Mouse (Mus musculus): ENCODE data around the gene Bnip3.

The Bnip3 gene

DNA sequence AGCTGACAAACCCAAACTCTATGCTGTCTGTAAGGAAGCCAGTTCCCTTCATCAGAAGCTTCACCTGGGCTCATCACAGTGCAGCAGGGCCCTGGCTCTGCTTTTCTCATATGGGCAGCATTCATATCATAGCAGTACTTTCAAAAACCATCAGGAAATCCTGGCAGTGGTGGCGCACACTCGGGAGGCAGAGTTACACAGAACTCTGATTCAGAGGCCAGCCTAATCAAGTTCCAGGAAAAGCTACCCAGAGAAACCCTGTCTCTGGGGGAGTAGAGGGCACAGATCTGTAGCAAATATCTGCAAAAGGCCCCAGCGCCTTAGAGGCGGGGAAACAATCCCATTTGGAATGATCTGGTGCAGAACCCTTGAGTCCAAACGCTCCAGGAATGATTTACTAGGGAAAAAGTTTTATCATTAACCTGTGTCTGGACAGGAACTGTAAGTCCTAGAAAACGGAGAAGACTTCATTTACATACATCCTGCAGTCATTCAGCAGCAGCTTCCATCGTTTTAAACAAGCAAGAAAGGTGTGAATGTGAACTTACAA, 5.4 kb downstream of the Bnip3 start:
- DNase-seq (ENCODE audit: low spot score), result no peak

DNA sequence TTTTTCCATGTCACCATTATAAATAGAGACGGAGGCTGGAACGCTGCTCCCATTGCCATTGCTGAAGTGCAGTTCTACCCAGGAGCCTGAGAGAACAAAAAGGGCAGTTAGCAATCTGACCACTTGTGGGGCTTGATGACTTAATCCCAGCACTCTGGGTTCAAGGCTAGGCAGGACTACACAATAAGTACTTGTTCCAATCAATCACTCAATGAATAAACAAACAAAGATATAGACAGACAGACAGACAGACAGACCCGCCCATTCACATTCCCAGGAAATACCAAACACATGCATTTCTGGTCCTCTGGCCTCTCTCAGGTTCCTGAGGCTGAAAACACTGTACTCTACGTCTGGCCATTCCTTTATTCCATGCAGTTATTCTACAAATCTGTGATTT, 10.6 kb downstream of the Bnip3 start:
- DNase-seq (ENCODE audit: low spot score), result no peak

DNA sequence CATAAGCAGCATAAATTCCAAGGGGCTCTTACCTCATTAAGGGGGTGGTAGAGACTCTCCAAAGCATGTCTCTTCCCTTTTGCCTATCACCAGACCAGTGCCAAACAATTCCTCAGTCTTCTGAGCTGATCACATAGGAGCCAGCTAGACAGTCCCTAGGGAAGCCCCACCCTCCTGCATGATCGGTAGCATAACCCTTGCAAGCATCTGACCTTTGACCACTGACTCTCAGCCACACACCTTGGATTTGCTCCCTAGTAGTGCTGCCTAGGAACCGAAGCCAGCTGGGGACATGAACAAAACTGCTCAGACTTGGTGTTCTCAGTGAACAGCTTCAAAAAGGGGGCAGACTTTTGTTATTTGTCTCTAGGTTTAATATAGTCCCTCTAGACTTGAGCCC, 11.2 kb downstream of the Bnip3 start:
- DNase-seq (ENCODE audit: low spot score), result no peak

- no peak for DNase-seq (ENCODE audit: low spot score)
Measured at GRCm38 (mm10) chr7:138885365-138886289, 23.7 kb downstream of the Bnip3 start.

DNA sequence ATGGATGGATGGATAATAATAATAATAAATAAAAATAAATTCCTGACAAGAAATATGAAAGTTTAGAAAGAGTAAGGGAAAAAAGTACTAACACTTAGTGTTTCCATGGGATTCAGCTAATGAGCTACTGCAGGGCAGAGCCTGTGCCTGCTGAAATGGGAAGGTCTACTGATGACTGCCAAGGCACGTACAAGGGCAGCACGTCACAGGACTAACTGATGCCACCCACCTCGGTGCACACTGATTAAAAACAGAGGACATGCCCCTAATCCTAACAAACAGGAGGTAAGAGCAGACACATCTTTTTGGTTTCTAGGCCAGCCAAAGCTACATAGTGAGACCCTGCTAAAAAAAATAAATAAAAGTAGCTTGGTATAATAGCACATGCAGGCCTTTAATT, 25.6 kb downstream of the Bnip3 start:
- no peak for DNase-seq (ENCODE audit: low spot score)

GRCm38 (mm10) chr7:138875031-138875430, 34.3 kb downstream of the Bnip3 start:
- DNase-seq (ENCODE audit: low spot score), result no peak

DNA sequence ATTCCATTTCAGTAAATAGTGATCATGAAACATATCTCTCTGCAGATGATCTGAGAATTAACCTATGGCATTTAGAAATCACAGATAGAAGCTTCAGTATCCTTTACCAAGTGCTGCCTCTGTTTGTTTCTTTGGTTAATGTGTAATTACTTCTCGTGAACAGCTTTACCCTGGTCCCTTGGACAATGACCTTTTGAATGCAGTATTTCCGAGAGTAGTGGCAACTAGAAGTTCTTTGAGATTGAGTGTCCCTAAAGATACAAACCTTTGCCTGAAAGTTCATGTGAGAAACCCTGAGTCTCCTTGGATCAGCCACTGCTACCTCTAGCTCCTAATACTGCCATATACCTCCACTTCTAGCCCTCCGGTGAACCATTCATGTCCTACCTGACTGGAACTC, 36.4 kb downstream of the Bnip3 start:
- no peak for DNase-seq (ENCODE audit: low spot score)

DNA sequence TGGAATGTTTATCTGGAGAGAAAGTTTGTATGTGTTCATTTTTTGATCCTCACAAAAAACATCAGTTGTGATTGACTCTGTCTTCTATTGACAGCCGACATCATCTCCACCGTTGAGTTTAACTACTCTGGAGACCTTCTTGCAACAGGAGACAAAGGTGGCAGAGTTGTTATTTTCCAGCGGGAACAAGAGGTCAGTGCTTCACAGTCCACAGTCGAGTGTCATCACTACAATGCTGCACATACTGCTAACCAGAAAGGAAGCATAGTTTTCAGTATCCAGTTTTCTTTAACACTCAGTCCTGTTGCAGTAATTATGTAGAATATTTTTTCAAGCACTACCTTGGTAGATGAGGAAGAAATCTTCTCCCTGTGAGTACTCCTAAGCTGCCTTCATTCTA, 41.0 kb downstream of the Bnip3 start:
- no peak for DNase-seq (ENCODE audit: low spot score)

GRCm38 (mm10) chr7:138867286-138867685, 42.0 kb downstream of the Bnip3 start:
- no peak for DNase-seq (ENCODE audit: low spot score)

DNA sequence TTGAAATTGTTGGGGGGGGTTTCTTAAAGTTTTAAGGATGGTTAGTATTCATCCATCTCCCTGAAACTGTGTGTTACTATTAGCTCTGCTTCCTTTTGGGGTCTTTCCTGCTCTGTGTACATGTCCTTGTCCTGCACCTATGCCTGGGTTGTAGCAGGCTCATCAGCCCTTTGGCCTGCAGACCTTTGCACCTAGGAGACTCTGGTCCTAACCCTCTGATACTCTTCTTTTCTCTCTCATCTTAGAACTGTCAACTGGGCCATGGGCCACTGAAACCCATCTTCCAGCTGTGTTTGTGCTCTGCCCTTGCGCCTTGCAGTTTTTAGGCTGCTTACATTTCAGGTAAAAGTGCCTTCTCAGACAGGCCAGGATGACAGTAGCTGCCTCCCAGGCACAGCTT, 44.5 kb downstream of the Bnip3 start:
- no peak for DNase-seq (ENCODE audit: low spot score)

DNA sequence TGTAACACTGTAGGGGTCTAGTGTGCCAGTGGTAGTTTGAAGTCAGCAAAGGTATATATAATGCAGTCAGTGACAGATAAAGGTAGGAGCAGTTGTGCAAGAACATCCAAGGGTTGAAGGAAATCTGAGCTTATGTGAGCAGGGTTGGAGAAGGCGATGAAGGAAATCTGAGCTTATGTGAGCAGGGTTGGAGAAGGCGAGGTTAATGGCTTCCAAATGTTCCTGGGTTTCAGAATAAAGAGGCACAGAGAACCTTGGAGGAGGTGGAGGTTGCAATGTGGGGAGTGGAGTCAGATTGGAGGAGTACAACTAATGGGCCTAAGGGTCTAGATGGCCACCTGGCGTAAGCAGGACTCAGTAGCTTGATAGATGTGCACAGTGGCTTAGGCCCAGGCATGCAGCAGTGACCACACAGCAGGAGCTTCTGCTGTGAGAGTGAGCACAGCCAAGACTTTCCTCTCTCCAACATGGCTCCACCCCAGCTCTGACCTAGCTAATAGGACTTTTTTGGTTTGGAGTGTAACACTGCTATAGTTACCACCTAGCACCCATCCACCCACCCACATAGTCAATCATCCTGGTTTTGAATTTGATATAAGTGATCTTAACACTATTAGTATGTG, 45.3 kb downstream of the Bnip3 start:
- DNase-seq (ENCODE audit: low spot score), result no peak

DNA sequence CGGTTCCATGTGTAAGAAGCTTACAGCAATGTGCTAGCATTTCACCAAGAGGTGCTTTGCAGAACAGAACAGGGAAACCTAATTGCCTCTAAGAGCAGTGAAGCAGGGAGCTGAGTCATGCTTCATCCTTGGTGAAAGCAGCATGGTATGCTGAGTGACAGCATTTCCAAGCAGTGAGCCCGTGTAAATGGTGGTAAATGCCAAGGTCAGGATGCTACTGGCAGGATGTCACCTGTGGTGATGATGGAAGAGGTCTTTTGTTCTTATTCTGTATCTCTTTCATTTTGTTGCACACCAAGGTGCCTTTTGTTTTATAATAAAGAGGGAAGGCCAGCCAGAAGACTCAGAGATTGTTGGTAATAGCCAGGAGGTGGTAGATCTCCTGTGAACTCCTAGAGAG, 52.6 kb downstream of the Bnip3 start:
- no peak for DNase-seq (ENCODE audit: low spot score)

- no peak for DNase-seq (ENCODE audit: low spot score)
Measured at GRCm38 (mm10) chr7:138854201-138854600, 55.1 kb downstream of the Bnip3 start.

- no peak for DNase-seq (ENCODE audit: low spot score)
Measured at GRCm38 (mm10) chr7:138853417-138854031, 55.8 kb downstream of the Bnip3 start.

DNA sequence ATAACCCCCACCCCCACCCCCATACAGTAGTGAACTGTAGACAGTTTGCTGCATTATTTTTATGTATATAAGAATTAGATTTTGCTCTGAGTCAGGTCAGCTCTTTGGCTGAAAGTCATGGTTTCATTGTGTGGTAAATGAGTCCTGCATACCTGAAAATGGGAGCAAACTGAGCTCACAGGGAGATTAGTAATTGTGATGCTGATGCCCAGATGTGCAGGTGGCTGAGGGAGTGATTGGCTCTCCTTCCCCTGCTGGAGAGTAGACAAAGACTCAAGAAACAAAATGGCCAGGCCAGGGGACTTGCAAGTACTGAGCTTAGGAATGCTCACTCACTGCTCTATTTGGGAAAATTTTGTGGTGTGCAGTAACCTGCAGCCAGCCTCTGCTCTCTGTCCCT, 59.2 kb downstream of the Bnip3 start:
- no peak for DNase-seq (ENCODE audit: low spot score)

DNA sequence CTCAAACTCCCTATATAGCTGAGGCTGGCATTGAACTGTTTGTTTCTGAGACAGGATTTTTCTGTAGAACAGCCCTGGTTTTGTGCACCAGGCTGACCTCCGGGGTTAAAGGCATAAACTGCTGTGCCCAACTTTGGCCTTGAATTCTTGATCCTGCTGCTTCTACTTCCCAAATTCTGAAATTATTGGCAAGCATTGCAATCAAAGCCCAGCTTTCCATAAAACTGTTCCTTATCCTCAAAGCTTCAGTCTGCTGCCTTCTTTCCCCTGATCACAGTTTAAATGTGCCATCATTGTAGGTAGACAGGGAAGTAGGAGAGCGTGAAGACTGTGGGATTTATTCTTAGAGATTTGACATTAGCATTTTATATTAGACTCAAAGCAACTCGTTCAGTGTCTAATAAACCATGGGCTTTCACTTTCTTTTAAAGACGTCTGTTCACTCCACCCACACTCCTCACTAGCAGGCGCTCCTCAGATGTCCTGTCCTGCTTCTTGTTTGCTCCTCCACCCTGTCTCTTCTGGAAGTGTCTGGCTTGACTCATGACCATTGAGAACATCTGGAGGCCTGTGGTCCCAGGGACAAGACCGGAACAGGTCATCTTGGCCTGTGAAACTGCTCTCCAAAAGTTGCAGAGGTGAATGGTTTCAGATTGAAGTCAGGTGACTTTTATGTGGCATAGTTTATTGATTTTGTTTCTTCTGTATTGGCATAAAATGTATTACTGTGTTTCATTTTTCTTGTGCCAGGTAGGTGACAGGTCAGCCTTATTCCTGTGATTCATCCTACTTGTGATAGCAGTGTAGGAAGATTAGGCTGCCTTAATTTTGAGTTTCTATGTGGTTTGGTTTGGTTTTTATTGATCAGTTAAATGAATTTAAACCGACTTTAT, 61.0 kb downstream of the Bnip3 start:
- DNase-seq (ENCODE audit: low spot score), result no peak

GRCm38 (mm10) chr7:138847316-138848027, 61.8 kb downstream of the Bnip3 start:
- DNase-seq (ENCODE audit: low spot score), result no peak

- no peak for DNase-seq (ENCODE audit: low spot score)
Measured at GRCm38 (mm10) chr7:138846502-138846991, 62.8 kb downstream of the Bnip3 start.

DNA sequence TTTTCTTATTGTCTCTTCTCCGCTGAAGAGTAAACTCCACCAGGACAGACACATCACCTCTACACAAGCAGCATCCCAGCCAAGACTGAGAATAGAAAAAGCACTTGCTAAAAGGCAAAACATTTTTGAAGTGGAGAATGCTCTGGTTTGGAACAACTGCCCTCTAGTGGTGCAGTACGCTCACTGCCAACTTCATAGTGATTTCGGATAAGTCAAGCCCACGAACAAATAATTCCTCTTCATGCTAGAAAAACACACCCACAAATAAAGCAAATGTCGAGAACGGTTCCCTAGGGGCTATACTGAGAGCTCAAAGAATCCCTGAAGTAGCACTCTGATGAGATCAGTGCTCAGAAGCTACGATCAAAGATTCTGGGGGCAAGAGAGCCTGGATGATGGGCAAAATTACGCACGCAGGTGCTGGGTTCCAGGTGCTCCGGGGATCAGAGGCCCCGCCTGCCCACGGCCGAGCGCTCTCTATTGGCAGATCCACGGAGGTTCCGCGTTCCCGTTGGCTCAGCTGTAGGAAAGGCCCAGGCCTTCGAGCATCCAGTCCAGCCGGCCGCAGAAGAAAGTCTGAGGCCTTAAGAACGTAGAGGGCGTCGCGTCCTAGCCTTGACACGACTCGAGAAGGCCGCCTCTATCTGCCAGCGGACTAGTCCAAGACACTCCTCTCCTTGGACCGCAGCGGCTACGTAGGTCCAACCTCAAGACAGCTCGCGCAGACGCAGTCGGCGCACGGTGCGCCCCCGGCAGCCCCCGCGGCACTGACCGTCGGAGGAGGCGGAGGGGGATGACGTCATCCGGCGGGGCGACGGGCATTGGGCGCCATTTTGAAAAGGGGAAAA, 63.6 kb downstream of the Bnip3 start, which contains the start of the genes Ppp2r2d and Mapk1ip1:
Gene Ppp2r2d, plus strand, starts transcription at position 536 of the 848 bp plus-strand sequence.
Gene Mapk1ip1, minus strand, starts transcription at position 730 of the 848 bp plus-strand sequence.
- DNase-seq (ENCODE audit: low spot score), result peak; percentile 97

- DNase-seq (ENCODE audit: low spot score), result no peak
Measured at GRCm38 (mm10) chr7:138845111-138845510, 64.2 kb downstream of the Bnip3 start.
